Mouse (Mus musculus) embryonic facial prominence, embryonic 14.5 days (tissue): ENCODE results near the gene Adcyap1r1. TPM values are rescaled to one million over a fixed set of nuclear protein-coding genes. Genes with fewer than 3 reads are reported as not detected.

Experiments
- ATAC-seq: fragments of 200-750 bp; cut with Nextera tagmentation; 2 replicates; pipeline ENCODE4 v1.8.0; 2017; ENCODE audit warnings: low read depth, moderate number of reproducible peaks, moderate TSS enrichment
- DNase-seq: peaks from one replicate; pipeline ENCODE4 v3.0.0-alpha.2; 2015; ENCODE audit warnings: low spot score
- H3K27ac ChIP-seq: fragments of 300-500 bp; sonication (generic); replicated peaks from 2 replicates; pipeline ENCODE4 v1.5.1; 2014; ENCODE audit warnings: low read depth, mild to moderate bottlenecking, low read length, moderate library complexity
- H3K27me3 ChIP-seq: fragments of 300-500 bp; sonication (generic); replicated peaks from 2 replicates; pipeline ENCODE4 v1.6.1; 2014; ENCODE audit warnings: low read length; ENCODE audit not compliant: control insufficient read depth, insufficient read depth
- H3K36me3 ChIP-seq: fragments of 300-500 bp; sonication (generic); 2 replicates; pipeline ENCODE4 v1.6.1; 2014; ENCODE audit warnings: low read length, mixed read lengths; ENCODE audit not compliant: control insufficient read depth, insufficient read depth
- H3K4me1 ChIP-seq: fragments of 300-500 bp; sonication (generic); 2 replicates; pipeline ENCODE4 v1.6.1; 2014; ENCODE audit warnings: antibody characterized with exemption, low read length; ENCODE audit not compliant: control insufficient read depth, insufficient read depth
- H3K4me2 ChIP-seq: fragments of 300-500 bp; sonication (generic); 2 replicates; pipeline ENCODE4 v1.6.1; 2014; ENCODE audit warnings: low read depth, mild to moderate bottlenecking, low read length, moderate library complexity, mixed read lengths
- H3K4me3 ChIP-seq: fragments of 300-500 bp; sonication (generic); 2 replicates; pipeline ENCODE4 v1.5.1; 2014; ENCODE audit warnings: low read depth, mild to moderate bottlenecking, low read length
- H3K9ac ChIP-seq: fragments of 300-500 bp; sonication (generic); 2 replicates; pipeline ENCODE4 v1.6.1; 2014; ENCODE audit warnings: low read depth, mild to moderate bottlenecking, low read length, moderate library complexity, mixed read lengths
- H3K9me3 ChIP-seq: fragments of 300-500 bp; sonication (generic); 2 replicates; pipeline ENCODE4 v1.6.1; 2016; ENCODE audit warnings: low read length; ENCODE audit not compliant: control insufficient read depth
- WGBS: fragments of 180-500 bp; shearing (Covaris S2); extraction: QIAGEN DNeasy Blood & Tissue Kit; methylation state at CpG from one replicate; pipeline ENCODE4 v1.1.7; 2014; 5-methylcytosine and 5-hydroxymethylcytosine counted together
- polyA plus RNA-seq: library from polyadenylated mRNA; unstranded; fragments of >200 nt; fragmentation: Nextera tagmentation; extraction: Ambion mirVana; gene quantifications from 2 replicates; pipeline ENCODE4 v1.2.1, GENCODE M21; 2014

Gene Adcyap1r1
- polyA plus RNA-seq, 1 experiment from 2014 or later, result 5.1 TPM

- WGBS, result 90% methylated on average over 7 of the region's 7 CpGs
- no peak for ATAC-seq
These were observed 50.5 kb downstream of the Adcyap1r1 start for GRCm38 (mm10) chr6:55502309-55502708.

GRCm38 (mm10) chr6:55504797-55505488 is 53.2 kb downstream of the Adcyap1r1 start:
- no peaks in the 10 kb centered on the region for H3K9me3 ChIP-seq
- no peaks in the 10 kb centered on the region for H3K27me3 ChIP-seq
- WGBS, result 93% methylated on average over 2 of the region's 2 CpGs
- no peak overlapping the region for H3K4me2 ChIP-seq
- H3K9ac ChIP-seq, result no peak overlapping the region
- no peak; the same call in 1 of the 2 replicates for ATAC-seq
- no peak overlapping the region for H3K27ac ChIP-seq
- H3K36me3 ChIP-seq, result no peaks in the 10 kb centered on the region
- DNase-seq, result peak; percentile 68
- H3K4me1 ChIP-seq, result no peaks in the 10 kb centered on the region
- no peak overlapping the region for H3K4me3 ChIP-seq

More at GRCm38 (mm10) chr6:55502309-55502708, 50.5 kb downstream of the Adcyap1r1 start:
- H3K4me1 ChIP-seq, result no peaks in the 10 kb centered on the region
- no peak overlapping the region for H3K9ac ChIP-seq
- no peak overlapping the region for H3K4me3 ChIP-seq
- no peak overlapping the region for H3K27ac ChIP-seq
- no peaks in the 10 kb centered on the region for H3K27me3 ChIP-seq
- H3K36me3 ChIP-seq, result no peaks in the 10 kb centered on the region
- no peaks in the 10 kb centered on the region for H3K9me3 ChIP-seq
- DNase-seq, result no peak
- no peak overlapping the region for H3K4me2 ChIP-seq

- H3K27ac ChIP-seq, result no peak overlapping the region
- H3K36me3 ChIP-seq, result no peaks in the 10 kb centered on the region
- H3K27me3 ChIP-seq, result no peaks in the 10 kb centered on the region
- whole genome bisulfite sequencing, result 73% methylated on average over 4 of the region's 4 CpGs
- H3K4me2 ChIP-seq, result no peak overlapping the region
- DNase-seq (no peak), ATAC-seq (no peak)
- no peaks in the 10 kb centered on the region for H3K9me3 ChIP-seq
- no peak overlapping the region for H3K9ac ChIP-seq
- no peaks in the 10 kb centered on the region for H3K4me1 ChIP-seq
- no peak overlapping the region for H3K4me3 ChIP-seq
These were observed 54.7 kb downstream of the Adcyap1r1 start for GRCm38 (mm10) chr6:55506519-55506918.

GRCm38 (mm10) chr6:55509130-55509870 is 57.5 kb downstream of the Adcyap1r1 start:
- 83% methylated on average over 6 of the region's 6 CpGs for WGBS
- no peak overlapping the region for H3K9ac ChIP-seq
- DNase-seq (no peak), ATAC-seq (no peak)
- H3K27me3 ChIP-seq, result no peaks in the 10 kb centered on the region
- no peak overlapping the region for H3K27ac ChIP-seq
- H3K4me1 ChIP-seq, result no peaks in the 10 kb centered on the region
- H3K36me3 ChIP-seq, result no peaks in the 10 kb centered on the region
- H3K4me3 ChIP-seq, result no peak overlapping the region
- H3K4me2 ChIP-seq, result no peak overlapping the region
- no peaks in the 10 kb centered on the region for H3K9me3 ChIP-seq

GRCm38 (mm10) chr6:55511212-55512065 is 59.7 kb downstream of the Adcyap1r1 start:
- Histone ChIP-seq H3K4me1 (no peaks in the 10 kb centered on the region), H3K4me2 (no peak overlapping the region), H3K27me3 (no peaks in the 10 kb centered on the region), H3K4me3 (no peak overlapping the region), H3K9ac (no peak overlapping the region), H3K9me3 (no peaks in the 10 kb centered on the region), H3K36me3 (no peaks in the 10 kb centered on the region), H3K27ac (no peak overlapping the region)
- WGBS, result 26% methylated on average over 12 of the region's 12 CpGs
- DNase-seq, result peak; percentile 85
- ATAC-seq, result peak; percentile 91

- WGBS, result 50% methylated on average over 19 of the region's 19 CpGs
- no peak overlapping the region for H3K9ac ChIP-seq
- H3K27ac ChIP-seq, result no peak overlapping the region
- no peaks in the 10 kb centered on the region for H3K4me1 ChIP-seq
- DNase-seq (peak; percentile 13), ATAC-seq (no peak)
- no peaks in the 10 kb centered on the region for H3K9me3 ChIP-seq
- H3K4me2 ChIP-seq, result no peak overlapping the region
- H3K4me3 ChIP-seq, result no peak overlapping the region
- no peaks in the 10 kb centered on the region for H3K36me3 ChIP-seq
- H3K27me3 ChIP-seq, result no peaks in the 10 kb centered on the region
These were observed 60.4 kb downstream of the Adcyap1r1 start for GRCm38 (mm10) chr6:55512066-55512703.

- DNase-seq (no peak), ATAC-seq (no peak)
- H3K27ac ChIP-seq, result no peak overlapping the region
- H3K36me3 ChIP-seq, result no peaks in the 10 kb centered on the region
- no peaks in the 10 kb centered on the region for H3K4me1 ChIP-seq
- no peak overlapping the region for H3K4me3 ChIP-seq
- WGBS, result 45% methylated on average over 5 of the region's 5 CpGs
- no peaks in the 10 kb centered on the region for H3K27me3 ChIP-seq
- no peak overlapping the region for H3K4me2 ChIP-seq
- H3K9me3 ChIP-seq, result no peaks in the 10 kb centered on the region
- no peak overlapping the region for H3K9ac ChIP-seq
These were observed 61.7 kb downstream of the Adcyap1r1 start for GRCm38 (mm10) chr6:55513477-55513876.

- DNase-seq (peak; percentile 92), ATAC-seq (peak; percentile 94)
- Histone ChIP-seq H3K9ac (no peak overlapping the region), H3K36me3 (no peaks in the 10 kb centered on the region), H3K27ac (no peak overlapping the region), H3K4me3 (peak overlapping the region; percentile 11), H3K9me3 (no peaks in the 10 kb centered on the region), H3K27me3 (no peaks in the 10 kb centered on the region), H3K4me2 (peak overlapping the region; percentile 34; the same call in 1 of the 2 replicates), H3K4me1 (no peaks in the 10 kb centered on the region)
- 16% methylated on average over 11 of the region's 11 CpGs for WGBS
These were observed 67.9 kb downstream of the Adcyap1r1 start for GRCm38 (mm10) chr6:55519605-55520201.
